Mouse (Mus musculus) midbrain, embryonic 10.5 days (tissue): ENCODE data around the gene Rps6ka4. TPM values are rescaled to one million over a fixed set of nuclear protein-coding genes. Genes with fewer than 3 reads are reported as not detected.

Experiments used
- DNase-seq: peaks from one replicate; pipeline ENCODE4 v3.0.0-alpha.2; 2017; ENCODE audit warnings: low spot score
- H3K27ac ChIP-seq: fragments of 300-500 bp; sonication (generic); replicated peaks from 2 replicates; pipeline ENCODE4 v1.5.1; 2016; ENCODE audit warnings: mild to moderate bottlenecking
- H3K27me3 ChIP-seq: fragments of 300-500 bp; sonication (generic); 2 replicates; pipeline ENCODE4 v1.6.1; 2016; ENCODE audit warnings: low read depth, mild to moderate bottlenecking; ENCODE audit not compliant: poor library complexity, severe bottlenecking
- H3K36me3 ChIP-seq: fragments of 300-500 bp; sonication (generic); 2 replicates; pipeline ENCODE4 v1.6.1; 2016; ENCODE audit warnings: mild to moderate bottlenecking, moderate library complexity
- H3K4me1 ChIP-seq: fragments of 300-500 bp; sonication (generic); 2 replicates; pipeline ENCODE4 v1.6.1; 2016
- H3K4me3 ChIP-seq: fragments of 300-500 bp; sonication (generic); 2 replicates; pipeline ENCODE4 v1.5.1; 2016; ENCODE audit warnings: mild to moderate bottlenecking, moderate library complexity
- H3K9me3 ChIP-seq: fragments of 300-500 bp; sonication (generic); replicated peaks from 2 replicates; pipeline ENCODE4 v1.6.1; 2016; ENCODE audit warnings: mild to moderate bottlenecking
- WGBS: fragments of 180-500 bp; shearing (Covaris S2); methylation state at CpG from one replicate; pipeline ENCODE4 v1.1.7; 2016; 5-methylcytosine and 5-hydroxymethylcytosine counted together
- polyA plus RNA-seq: library from polyadenylated mRNA; unstranded; fragments of >200 nt; fragmentation: Nextera tagmentation; extraction: Ambion mirVana; gene quantifications from 2 replicates; pipeline ENCODE4 v1.2.1, GENCODE M21; 2016

The Rps6ka4 gene
- 5.0 and 7.9 TPM in 2 replicates for polyA plus RNA-seq

GRCm38 (mm10) chr19:6840475-6841291, at the start of gene Rps6ka4:
TSS of gene Rps6ka4 (minus strand) at chr19:6840636.
- peak; percentile 60 for DNase-seq
- Histone ChIP-seq H3K9me3 (no peaks in the 10 kb centered on the region), H3K27ac (peak within 1 kb of the TSS; percentile 77), H3K4me1 (peaks cover 22% of the 10 kb centered on the region), H3K4me3 (peak within 1 kb of the TSS; percentile 71), H3K36me3 (no peaks in the 10 kb centered on the region), H3K27me3 (peaks cover 100% of the 10 kb centered on the region)
- 3% methylated on average over 44 of the region's 44 CpGs for WGBS

DNA sequence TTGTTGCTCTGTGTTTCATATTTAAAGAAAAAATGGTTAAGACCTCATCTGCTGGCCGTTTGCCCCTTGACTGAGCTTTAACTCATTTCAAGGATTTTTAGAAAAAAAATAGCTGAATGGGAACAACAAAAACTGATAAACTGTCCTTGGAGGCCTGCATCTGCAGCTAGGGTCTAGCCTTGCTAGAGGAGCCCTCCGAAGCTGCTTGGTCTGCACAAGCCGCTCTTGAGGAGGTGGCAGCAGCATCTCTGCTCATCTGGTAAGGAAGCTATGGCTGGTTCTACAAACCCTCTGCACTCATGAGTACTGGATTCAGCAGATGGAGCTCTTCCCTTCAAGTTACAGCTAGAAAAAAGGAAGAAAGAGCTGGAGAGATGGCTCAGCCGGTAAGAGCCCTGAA, 37.5 kb upstream of the Rps6ka4 start:
- no peak overlapping the region for H3K27ac ChIP-seq
- no peaks in the 10 kb centered on the region for H3K27me3 ChIP-seq
- 87% methylated on average over 4 of the region's 4 CpGs for WGBS
- no peaks in the 10 kb centered on the region for H3K4me1 ChIP-seq
- H3K4me3 ChIP-seq, result no peak overlapping the region
- no peak for DNase-seq
- no peaks in the 10 kb centered on the region for H3K36me3 ChIP-seq
- H3K9me3 ChIP-seq, result peaks cover 22% of the 10 kb centered on the region; the same call in 1 of the 2 replicates

DNA sequence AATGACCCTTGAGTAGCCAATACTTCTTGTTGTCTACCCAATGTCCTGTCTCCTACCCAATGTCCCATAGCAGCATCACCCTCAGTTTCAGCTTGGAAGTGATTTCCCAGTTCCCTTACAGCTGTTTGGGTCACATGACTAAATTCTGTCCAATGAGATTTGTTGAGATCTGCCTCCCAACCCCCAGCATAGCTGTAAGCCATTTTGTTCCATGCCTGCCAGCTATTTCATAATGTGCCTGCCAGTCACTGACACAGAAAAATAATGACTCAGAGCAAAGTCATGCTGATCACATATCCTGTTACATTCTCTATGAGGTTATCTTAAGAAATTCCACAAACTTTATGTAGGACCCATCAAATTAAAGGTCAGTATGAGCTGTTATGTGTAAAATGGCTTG, 36.4 kb upstream of the Rps6ka4 start:
- H3K4me1 ChIP-seq, result peaks cover 3% of the 10 kb centered on the region; the same call in 1 of the 2 replicates
- no peak overlapping the region for H3K4me3 ChIP-seq
- no peaks in the 10 kb centered on the region for H3K36me3 ChIP-seq
- no peak overlapping the region for H3K27ac ChIP-seq
- no peaks in the 10 kb centered on the region for H3K27me3 ChIP-seq
- DNase-seq, result no peak
- H3K9me3 ChIP-seq, result peaks cover 21% of the 10 kb centered on the region; the same call in 1 of the 2 replicates

GRCm38 (mm10) chr19:6875834-6876233, 35.4 kb upstream of the Rps6ka4 start:
- 88% methylated on average over 6 of the region's 6 CpGs for WGBS
- DNase-seq, result no peak
- Histone ChIP-seq H3K27me3 (no peaks in the 10 kb centered on the region), H3K9me3 (peaks cover 12% of the 10 kb centered on the region; the same call in 1 of the 2 replicates), H3K27ac (no peak overlapping the region), H3K4me3 (no peak overlapping the region), H3K4me1 (peaks cover 3% of the 10 kb centered on the region; the same call in 1 of the 2 replicates), H3K36me3 (no peaks in the 10 kb centered on the region)

DNA sequence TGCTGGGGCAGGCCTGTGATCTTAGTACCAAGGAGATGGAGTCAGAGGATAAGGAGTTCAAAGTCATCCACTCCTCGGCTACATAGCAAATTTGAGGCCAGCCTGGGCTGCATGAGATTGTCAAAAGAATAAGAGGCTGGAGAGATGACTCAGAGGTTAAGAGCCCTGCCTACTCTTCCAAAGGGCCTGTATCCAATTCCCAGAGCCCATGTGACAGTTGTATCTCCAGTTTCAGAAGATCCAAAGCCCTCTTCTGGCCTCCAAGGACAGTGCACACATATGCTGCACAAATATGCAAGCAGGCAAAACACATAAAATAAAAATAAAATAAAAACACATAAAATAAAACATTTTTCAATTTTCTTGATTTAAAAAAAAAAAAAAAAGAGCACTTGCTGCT, 33.8 kb upstream of the Rps6ka4 start:
- WGBS, result 87% methylated on average over 1 of the region's 1 CpGs
- peaks cover 6% of the 10 kb centered on the region for H3K4me1 ChIP-seq
- no peak overlapping the region for H3K4me3 ChIP-seq
- no peaks in the 10 kb centered on the region for H3K9me3 ChIP-seq
- H3K27me3 ChIP-seq, result no peaks in the 10 kb centered on the region
- no peak overlapping the region for H3K27ac ChIP-seq
- H3K36me3 ChIP-seq, result no peaks in the 10 kb centered on the region
- DNase-seq, result no peak

GRCm38 (mm10) chr19:6872701-6873100, 32.3 kb upstream of the Rps6ka4 start:
- Histone ChIP-seq H3K27ac (no peak overlapping the region), H3K36me3 (no peaks in the 10 kb centered on the region), H3K4me3 (no peak overlapping the region), H3K4me1 (peaks cover 7% of the 10 kb centered on the region), H3K9me3 (no peaks in the 10 kb centered on the region), H3K27me3 (no peaks in the 10 kb centered on the region)
- WGBS, result 79% methylated on average over 3 of the region's 3 CpGs
- no peak for DNase-seq

DNA sequence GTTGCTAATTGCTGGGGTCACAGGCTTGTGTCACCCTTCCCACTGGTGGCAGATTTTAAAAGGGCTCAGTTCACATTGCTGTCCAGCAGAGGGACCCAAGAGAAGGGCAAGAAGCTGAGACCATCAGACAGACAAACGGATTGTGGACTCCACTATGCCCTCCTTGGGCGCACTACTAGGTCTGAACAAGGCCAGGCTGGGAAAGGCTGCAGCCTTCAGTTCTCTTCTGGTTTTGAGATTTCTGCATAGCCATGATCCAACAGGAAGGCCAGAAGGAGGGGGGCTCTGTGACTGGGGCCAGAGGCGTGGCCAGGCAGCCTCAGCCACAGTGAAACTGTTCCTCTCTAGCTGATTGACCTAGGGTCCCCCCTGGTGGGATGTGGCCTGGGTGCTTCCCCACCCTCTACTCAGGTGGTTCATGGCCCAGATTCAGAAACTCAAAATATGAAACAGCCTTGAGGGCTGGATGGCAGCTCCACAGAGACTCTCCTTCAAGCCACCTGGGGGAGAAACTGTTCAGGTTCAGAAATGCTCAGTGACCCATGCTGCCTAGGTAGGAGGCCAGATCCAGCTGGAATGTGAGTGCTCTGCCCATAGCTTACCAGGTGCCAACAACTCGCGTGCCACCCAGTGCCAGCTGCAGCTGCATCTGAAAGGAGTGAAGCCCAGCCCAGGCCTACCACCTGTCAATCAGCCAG, 31.3 kb upstream of the Rps6ka4 start:
- no peak overlapping the region for H3K4me3 ChIP-seq
- WGBS, result 68% methylated on average over 5 of the region's 5 CpGs
- H3K9me3 ChIP-seq, result no peaks in the 10 kb centered on the region
- no peak overlapping the region for H3K27ac ChIP-seq
- no peak for DNase-seq
- H3K4me1 ChIP-seq, result peaks cover 7% of the 10 kb centered on the region
- H3K27me3 ChIP-seq, result no peaks in the 10 kb centered on the region
- no peaks in the 10 kb centered on the region for H3K36me3 ChIP-seq

DNA sequence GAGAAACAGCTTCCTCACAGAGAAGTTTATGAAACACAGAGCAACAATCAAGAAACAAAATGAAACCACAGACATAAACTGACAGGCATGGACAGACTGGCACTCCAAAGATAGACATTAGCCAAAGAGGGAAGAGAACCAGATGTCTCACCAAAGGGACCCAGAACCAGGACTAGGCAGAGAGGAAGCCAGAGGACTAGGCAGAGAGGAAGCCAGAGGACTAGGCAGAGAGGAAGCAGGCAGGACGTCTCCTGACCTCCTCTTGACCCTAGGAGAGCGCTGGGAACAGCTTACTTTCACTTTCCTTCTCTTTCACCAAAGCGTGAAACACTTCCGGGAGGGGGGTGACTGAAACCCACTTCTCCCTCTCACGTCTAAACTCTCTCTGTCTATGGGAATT, 28.9 kb upstream of the Rps6ka4 start:
- DNase-seq, result no peak
- Histone ChIP-seq H3K4me3 (no peak overlapping the region), H3K36me3 (no peaks in the 10 kb centered on the region), H3K27ac (no peak overlapping the region), H3K4me1 (peaks cover 7% of the 10 kb centered on the region), H3K27me3 (no peaks in the 10 kb centered on the region), H3K9me3 (no peaks in the 10 kb centered on the region)
- 17% methylated on average over 5 of the region's 5 CpGs for WGBS

GRCm38 (mm10) chr19:6861451-6861850, 21.0 kb upstream of the Rps6ka4 start:
- Histone ChIP-seq H3K9me3 (no peaks in the 10 kb centered on the region), H3K36me3 (no peaks in the 10 kb centered on the region), H3K27me3 (peaks cover 13% of the 10 kb centered on the region), H3K4me3 (no peak overlapping the region), H3K27ac (no peak overlapping the region), H3K4me1 (peaks cover 15% of the 10 kb centered on the region)
- DNase-seq, result no peak
- 92% methylated on average over 4 of the region's 4 CpGs for WGBS

DNA sequence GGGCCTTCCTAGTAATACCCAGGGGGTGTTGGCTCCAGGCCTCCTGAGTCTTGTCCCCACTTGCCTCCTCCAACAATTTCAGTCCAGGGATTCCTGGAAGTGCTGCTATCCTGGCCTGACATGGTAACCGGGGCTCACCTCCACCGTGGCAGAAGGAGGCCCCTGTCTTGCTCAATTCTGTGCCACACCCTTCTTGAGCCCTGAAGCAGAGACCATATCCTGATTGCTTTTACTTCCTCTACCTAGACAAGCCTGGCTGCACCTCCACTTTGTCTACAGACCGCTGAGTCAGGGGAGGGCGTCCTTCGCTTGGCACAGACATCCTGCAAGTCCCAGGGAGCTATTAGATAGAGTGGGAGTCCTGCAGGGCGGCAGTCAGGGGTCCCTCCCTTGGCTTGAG, 20.3 kb upstream of the Rps6ka4 start:
- no peak overlapping the region for H3K4me3 ChIP-seq
- no peaks in the 10 kb centered on the region for H3K9me3 ChIP-seq
- DNase-seq, result no peak
- WGBS, result 79% methylated on average over 6 of the region's 6 CpGs
- peaks cover 21% of the 10 kb centered on the region for H3K27me3 ChIP-seq
- peaks cover 23% of the 10 kb centered on the region for H3K4me1 ChIP-seq
- H3K27ac ChIP-seq, result no peak overlapping the region
- no peaks in the 10 kb centered on the region for H3K36me3 ChIP-seq

DNA sequence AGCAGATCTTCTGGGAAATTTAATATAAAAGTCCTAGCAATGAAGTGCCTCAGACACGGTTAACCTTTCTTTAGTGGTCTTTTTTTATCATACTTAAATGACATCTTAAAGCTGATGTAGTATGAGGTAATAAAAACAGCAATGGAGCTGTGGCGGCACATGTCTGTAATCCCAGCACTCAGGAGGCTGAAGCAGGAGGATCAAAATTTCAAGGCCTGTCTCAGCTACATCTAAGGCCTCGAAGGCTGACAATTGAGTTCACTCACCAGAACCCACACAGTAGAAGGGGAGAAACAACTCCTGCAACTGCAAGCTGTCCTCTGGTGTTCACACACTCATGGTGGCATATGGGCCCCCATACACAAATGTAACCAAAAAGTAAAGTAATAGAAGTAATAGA, 19.5 kb upstream of the Rps6ka4 start:
- Histone ChIP-seq H3K4me1 (peaks cover 30% of the 10 kb centered on the region), H3K27ac (no peak overlapping the region), H3K9me3 (no peaks in the 10 kb centered on the region), H3K4me3 (no peak overlapping the region), H3K36me3 (no peaks in the 10 kb centered on the region), H3K27me3 (peaks cover 28% of the 10 kb centered on the region)
- 89% methylated on average over 3 of the region's 3 CpGs for WGBS
- DNase-seq, result no peak

DNA sequence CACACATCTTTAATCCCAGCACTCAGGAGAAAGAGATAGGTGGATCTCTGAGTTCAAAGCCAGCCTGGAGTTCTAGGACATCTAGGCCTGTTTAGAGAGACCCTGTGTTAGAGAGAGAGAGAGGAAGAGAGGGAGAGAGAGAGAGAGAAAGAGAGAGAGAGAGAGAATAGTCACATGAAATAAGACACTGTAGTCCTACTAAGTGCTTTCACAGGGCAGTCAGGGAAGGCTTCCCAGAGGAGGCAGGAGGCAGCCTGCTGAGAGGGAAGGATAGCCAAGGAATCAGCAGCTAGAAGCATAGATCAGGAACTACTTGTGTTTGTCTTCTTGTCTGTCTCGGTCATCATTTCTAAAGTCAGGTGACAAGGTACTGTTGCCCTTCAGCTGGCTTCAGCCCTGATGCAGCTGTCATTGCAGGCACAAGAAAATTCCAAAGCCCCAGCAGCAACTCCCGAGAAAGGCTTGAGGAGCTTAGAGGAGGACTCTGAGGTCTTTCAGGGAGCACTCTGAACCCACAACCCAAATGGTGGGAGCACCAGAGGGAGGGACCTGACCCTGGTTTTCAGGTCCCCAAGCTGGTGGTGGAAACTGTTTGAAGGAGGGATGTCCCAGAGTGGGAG, 18.7 kb upstream of the Rps6ka4 start:
- DNase-seq, result no peak
- Histone ChIP-seq H3K4me3 (no peak overlapping the region), H3K4me1 (peaks cover 35% of the 10 kb centered on the region), H3K9me3 (no peaks in the 10 kb centered on the region), H3K27ac (no peak overlapping the region), H3K36me3 (no peaks in the 10 kb centered on the region), H3K27me3 (peaks cover 36% of the 10 kb centered on the region)
- whole genome bisulfite sequencing, result 79% methylated on average over 2 of the region's 2 CpGs

GRCm38 (mm10) chr19:6858031-6858430, 17.6 kb upstream of the Rps6ka4 start, which contains the start of gene Ccdc88b:
TSS of gene Ccdc88b (minus strand) at chr19:6858211.
- Histone ChIP-seq H3K4me3 (no peak within 1 kb of the TSS), H3K27ac (peak within 1 kb of the TSS; percentile 28; the same call in 1 of the 2 replicates), H3K27me3 (peaks cover 47% of the 10 kb centered on the region), H3K9me3 (no peaks in the 10 kb centered on the region), H3K4me1 (peaks cover 37% of the 10 kb centered on the region), H3K36me3 (no peaks in the 10 kb centered on the region)
- WGBS, result 81% methylated on average over 7 of the region's 7 CpGs
- no peak for DNase-seq
